Mouse (Mus musculus) cerebellum, adult 2 months (tissue): ENCODE measurements around the gene Sec22a. TPM values are rescaled to one million over a fixed set of nuclear protein-coding genes. Genes with fewer than 3 reads are reported as not detected.

Experiments used
- DNase-seq, 2 experiments: peaks; one replicate each; pipeline ENCODE4 v3.0.0; 2021
- H3K27ac ChIP-seq: fragments of 200-500 bp; 2 replicates; pipeline ENCODE4 v1.5.1; 2012; ENCODE audit warnings: low read length, control low read depth, inconsistent platforms; ENCODE audit not compliant: insufficient read depth
- H3K27me3 ChIP-seq: fragments of 200-500 bp; 2 replicates; pipeline ENCODE4 v1.6.1; 2012; ENCODE audit warnings: inconsistent platforms, mild to moderate bottlenecking, low read length, moderate library complexity; ENCODE audit not compliant: control insufficient read depth, insufficient read depth
- H3K4me1 ChIP-seq: fragments of 200-500 bp; 2 replicates; pipeline ENCODE4 v1.6.1; 2011; ENCODE audit warnings: low read length; ENCODE audit not compliant: control insufficient read depth, insufficient read depth
- H3K4me3 ChIP-seq: fragments of 200-500 bp; replicated peaks from 2 replicates; pipeline ENCODE3; 2011; ENCODE audit warnings: mild to moderate bottlenecking, low read depth, low read length, control low read depth; ENCODE audit not compliant: insufficient read depth
- CTCF ChIP-seq: fragments of 200-500 bp; IDR thresholded peaks from 2 replicates; pipeline ENCODE4 v1.5.1; 2011; ENCODE audit warnings: low read depth, mild to moderate bottlenecking, control low read depth, low read length, moderate library complexity, borderline replicate concordance; ENCODE audit not compliant: insufficient read depth
- POLR2A ChIP-seq: fragments of 200-500 bp; IDR thresholded peaks from 2 replicates; pipeline ENCODE4 v1.6.1; 2011; ENCODE audit warnings: low read length, control low read depth, borderline replicate concordance; ENCODE audit not compliant: insufficient read depth
- WGBS: fragments of 180-500 bp; shearing (Covaris S2); methylation state at CpG from one replicate; pipeline ENCODE4 v1.1.7; 2018; 5-methylcytosine and 5-hydroxymethylcytosine counted together
- polyA plus RNA-seq: library from polyadenylated mRNA; depleted of rRNA; stranded (reverse); fragments of >200 nt; gene quantifications from 2 replicates; pipeline ENCODE4 v1.2.3, GENCODE M21; 2012; rRNA removed

Sec22a gene
- polyA plus RNA-seq, 1 experiment = 22.4 TPM

DNA sequence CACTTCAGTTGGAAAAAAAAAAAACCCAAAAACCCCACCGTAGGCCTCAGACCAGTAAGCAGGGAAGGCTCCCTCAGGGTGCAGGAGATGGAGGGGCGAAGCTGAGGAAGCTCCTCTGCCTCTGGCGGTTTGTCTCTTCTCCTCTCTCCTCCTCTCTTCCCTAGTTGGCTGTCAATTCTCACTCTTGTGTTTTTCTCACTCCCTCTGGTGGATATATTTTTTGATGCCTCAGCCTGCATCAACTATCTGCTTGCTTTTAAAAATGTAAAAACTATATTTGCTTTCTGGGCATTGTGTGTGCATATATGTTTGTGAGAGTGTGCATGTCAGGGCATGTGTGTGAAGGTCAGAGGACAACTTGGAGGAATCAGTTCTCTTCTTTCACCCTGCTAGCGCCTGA is 91.3 kb downstream of the Sec22a start:
- no peaks in the 10 kb centered on the region for H3K27me3 ChIP-seq
- H3K27ac ChIP-seq = no peak overlapping the region
- no peaks in the 10 kb centered on the region for H3K4me1 ChIP-seq
- no peak overlapping the region for H3K4me3 ChIP-seq
- WGBS = 72% methylated on average over 4 of the region's 4 CpGs
- TF ChIP-seq CTCF (no peak), POLR2A (no peak)
- no peak for DNase-seq

DNA sequence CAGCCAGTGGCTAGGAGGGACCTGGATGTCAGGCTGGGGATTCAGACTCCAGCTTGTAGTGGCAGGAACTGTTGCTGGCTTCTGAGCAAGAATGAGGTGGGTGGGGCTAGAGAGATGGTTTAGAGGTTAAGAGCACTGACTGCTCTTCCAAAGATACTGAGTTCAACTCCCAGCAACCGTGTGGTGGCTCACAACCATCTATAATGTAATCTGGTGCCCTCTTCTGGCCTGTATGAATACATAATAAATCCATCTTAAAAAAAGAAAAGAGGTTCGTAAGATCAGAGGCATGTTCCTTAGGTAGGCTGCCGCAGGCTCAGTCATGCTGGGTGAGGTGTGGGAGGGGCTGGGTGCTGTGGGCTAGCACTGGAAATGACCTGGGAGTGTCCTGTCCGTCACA is 92.1 kb downstream of the Sec22a start:
- TF ChIP-seq CTCF (no peak), POLR2A (no peak)
- WGBS = 67% methylated on average over 4 of the region's 4 CpGs
- Histone ChIP-seq H3K27ac (no peak overlapping the region), H3K4me3 (no peak overlapping the region), H3K27me3 (no peaks in the 10 kb centered on the region), H3K4me1 (no peaks in the 10 kb centered on the region)
- DNase-seq = no peak

DNA sequence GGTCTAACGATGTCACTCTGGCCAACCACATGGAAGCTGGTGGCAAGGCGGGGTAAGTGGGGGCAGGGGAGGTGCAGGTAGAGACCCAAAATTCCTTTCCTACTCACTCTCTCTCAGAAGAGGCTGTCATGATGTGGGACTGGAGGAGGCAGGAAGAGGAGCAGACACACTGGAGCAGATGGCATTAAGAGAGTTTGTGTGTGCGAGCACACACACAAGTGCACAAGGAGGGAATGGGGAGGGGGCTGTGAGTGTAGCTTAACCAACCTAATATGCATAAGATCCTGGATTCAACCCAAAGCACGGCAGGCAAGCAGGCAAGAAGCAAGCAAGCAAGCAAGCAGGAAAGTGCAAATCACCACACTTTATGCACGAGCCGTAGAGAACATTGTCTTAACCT is 92.8 kb downstream of the Sec22a start:
- TF ChIP-seq POLR2A = no peak
- no peak for TF ChIP-seq CTCF
- H3K27ac ChIP-seq = no peak overlapping the region
- H3K27me3 ChIP-seq = no peaks in the 10 kb centered on the region
- no peak for DNase-seq
- H3K4me3 ChIP-seq = no peak overlapping the region
- H3K4me1 ChIP-seq = no peaks in the 10 kb centered on the region
- 74% methylated on average over 6 of the region's 6 CpGs for WGBS

DNA sequence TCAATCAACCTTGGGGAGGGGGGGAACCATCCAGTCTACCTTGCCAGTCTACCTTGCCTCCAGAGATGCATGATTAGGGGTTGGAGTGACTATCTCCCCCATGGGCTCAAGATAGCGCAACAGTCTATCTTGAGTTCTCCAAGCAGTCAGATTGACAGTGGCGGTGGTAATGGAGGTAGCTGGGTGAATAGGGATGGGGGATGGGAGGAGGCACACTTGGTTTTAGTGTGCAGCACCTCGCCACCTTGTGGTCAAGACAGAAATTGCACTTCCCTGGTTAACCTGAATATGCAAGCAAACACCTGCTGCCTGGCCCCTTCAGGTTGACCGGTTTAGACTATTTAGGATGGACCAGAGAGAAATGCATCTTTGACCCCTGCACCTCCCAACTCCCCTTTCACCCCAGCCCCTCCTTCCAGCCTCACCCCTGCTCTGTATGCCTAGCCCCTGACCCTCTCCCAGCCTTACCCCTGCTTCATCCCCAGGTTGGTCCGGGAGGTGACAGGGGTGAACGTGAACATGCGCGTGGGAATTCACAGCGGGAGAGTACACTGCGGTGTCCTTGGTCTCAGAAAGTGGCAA is 93.3 kb downstream of the Sec22a start:
- peak; percentile 81 to 82 for DNase-seq
- 27% methylated on average over 10 of the region's 10 CpGs for WGBS
- no peak overlapping the region for H3K27ac ChIP-seq
- H3K4me1 ChIP-seq = no peaks in the 10 kb centered on the region
- TF ChIP-seq CTCF (peak; percentile 98), POLR2A (no peak)
- H3K27me3 ChIP-seq = no peaks in the 10 kb centered on the region
- H3K4me3 ChIP-seq = no peak overlapping the region

Other genes starting within 250 kb of the Sec22a start
- gene Adcy5, start 209.0 kb downstream of the Sec22a start, polyA plus RNA-seq = 36.0 and 37.7 TPM in 2 replicates
- 2.3 and 3.4 TPM in 2 replicates for gene Pdia5, start 127.0 kb upstream of the Sec22a start, polyA plus RNA-seq
- 10.7 and 13.5 TPM in 2 replicates for gene Sema5b, start 177.2 kb upstream of the Sec22a start, polyA plus RNA-seq